Mouse (Mus musculus): ENCODE data around the gene Pald1.
A peak's percentile ranks its signal among the peaks of the same experiment; 100 is the strongest.

The Pald1 gene

DNA sequence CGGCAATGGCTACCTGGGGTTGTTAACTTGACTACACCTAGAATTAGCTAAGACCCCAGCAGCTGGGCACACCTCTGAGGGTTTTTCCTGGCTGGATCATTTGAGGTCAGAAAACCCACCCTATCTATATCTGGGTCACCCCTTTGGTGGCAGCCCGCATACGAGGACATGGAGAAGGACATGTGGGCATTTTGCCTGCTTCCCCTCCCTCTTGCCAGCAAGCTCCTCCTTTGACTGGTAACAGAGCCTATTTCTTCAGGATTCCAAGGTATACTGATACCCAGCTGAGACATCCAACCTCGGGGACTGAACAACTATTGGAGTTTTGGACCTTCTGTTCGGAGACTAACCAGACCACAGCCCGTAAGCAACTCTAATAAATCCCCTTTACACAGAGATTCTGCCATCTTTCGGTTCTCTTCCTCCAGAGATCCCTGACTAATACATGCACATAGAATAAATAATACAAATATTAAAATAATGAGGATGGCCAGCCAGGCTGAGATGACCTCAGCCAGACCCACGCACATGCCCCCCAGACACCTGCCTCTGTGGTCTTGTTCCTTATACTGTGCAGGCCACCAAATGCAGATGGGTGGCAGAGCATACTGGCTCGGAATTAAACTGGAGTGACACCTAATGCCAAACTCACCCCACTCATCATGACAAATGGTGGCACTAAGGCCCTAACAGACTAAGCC, 11.3 kb downstream of the Pald1 start:
- no peak for DNase-seq (ENCODE audit: inconsistent age in 2 of 2, low spot score in 1 of 2)

GRCm38 (mm10) chr10:61370273-61370979, 12.9 kb downstream of the Pald1 start:
- DNase-seq (ENCODE audit: inconsistent age in 2 of 2, low spot score in 1 of 2): peak; percentile 68 to 85

DNA sequence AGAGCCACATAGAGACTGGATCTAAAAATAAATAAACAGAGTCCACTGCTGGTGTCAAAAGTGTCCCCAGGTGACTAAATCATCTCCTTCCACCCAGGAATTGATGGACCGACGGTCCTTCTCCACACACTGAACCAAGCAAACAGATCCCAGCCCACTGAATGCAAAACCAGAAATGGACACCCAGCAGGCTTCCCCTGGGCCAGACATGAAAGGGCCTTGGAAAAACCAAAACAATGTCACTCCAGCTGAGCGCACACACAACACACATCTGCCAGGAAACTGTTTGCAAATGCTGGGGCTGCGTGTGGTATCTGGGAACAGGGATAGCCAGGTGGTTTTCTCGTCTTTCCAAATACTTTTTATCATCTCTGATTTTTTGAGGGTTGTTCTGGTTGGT, 13.6 kb downstream of the Pald1 start:
- DNase-seq (ENCODE audit: inconsistent age in 2 of 2, low spot score in 1 of 2): no peak

DNA sequence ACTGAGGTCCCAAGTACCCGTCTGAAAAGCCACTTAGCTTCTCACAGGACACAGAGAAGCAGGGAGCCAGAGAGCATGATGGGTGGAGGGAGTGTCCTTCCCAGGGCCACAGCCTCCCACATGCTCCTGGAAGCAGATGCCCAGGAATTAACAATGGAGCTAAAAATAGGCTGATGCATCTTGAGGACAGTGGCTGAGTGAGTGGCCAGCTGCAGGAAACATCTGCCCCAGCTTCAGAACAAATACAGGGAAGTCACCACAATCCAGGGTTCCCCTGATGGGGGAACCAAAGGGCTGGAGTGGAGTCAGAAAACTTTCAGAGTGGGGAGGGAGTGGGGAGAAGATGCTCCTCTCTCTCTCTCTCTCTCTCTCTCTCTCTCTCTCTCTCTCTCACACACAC, 17.4 kb downstream of the Pald1 start:
- DNase-seq (ENCODE audit: inconsistent age in 2 of 2, low spot score in 1 of 2): peak; percentile 39 to 67

- no peak for DNase-seq (ENCODE audit: inconsistent age in 2 of 2, low spot score in 1 of 2)
Measured at GRCm38 (mm10) chr10:61364431-61364830, 18.9 kb downstream of the Pald1 start.

GRCm38 (mm10) chr10:61362992-61363391, 20.3 kb downstream of the Pald1 start:
- DNase-seq (ENCODE audit: inconsistent age in 2 of 2, low spot score in 1 of 2): no peak

DNA sequence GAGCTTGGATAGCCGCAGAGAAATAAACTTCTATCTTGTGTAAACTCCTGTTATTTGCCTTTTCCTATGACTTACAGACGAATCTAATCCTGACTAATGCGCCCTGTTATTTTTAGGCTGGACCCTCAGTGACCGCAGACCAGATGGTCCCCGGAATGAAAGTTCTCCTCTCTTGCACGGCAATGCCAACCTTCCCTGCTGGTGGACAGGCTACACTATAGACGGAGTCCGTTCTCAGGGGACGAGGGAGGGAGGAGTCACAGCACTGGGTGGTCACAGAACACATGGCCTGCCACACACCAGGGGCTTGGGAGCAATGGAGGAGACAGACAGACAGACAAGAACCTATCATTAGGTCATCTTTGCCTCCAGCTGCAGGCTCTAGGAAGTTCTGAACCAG, 20.8 kb downstream of the Pald1 start:
- DNase-seq (ENCODE audit: inconsistent age in 2 of 2, low spot score in 1 of 2): no peak

- DNase-seq (ENCODE audit: inconsistent age in 2 of 2, low spot score in 1 of 2): no peak
Measured at GRCm38 (mm10) chr10:61360667-61361066, 22.7 kb downstream of the Pald1 start.

GRCm38 (mm10) chr10:61359411-61359810, 23.9 kb downstream of the Pald1 start:
- DNase-seq (ENCODE audit: inconsistent age in 2 of 2, low spot score in 1 of 2): no peak

DNA sequence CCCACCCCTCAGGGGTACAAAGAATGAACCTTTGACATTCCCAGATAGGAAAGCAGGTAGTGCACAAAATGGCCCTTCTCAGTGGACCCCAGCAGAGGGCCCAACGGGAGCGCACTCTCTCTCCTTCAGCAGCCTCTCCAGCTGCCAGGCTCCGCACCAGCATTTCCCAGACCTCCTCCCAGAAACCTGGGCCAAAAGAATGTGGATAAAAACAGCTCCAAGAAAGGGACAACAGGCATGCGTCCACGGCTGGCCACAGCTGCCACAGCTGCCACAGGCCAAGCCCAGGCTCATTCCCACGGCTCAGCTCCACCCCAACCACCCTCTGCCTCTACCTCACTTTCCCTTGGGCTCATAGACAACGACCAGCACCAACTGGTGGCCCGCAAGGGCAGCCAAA, 25.7 kb downstream of the Pald1 start:
- no peak for DNase-seq (ENCODE audit: inconsistent age in 2 of 2, low spot score in 1 of 2)

GRCm38 (mm10) chr10:61356568-61356967, 26.8 kb downstream of the Pald1 start:
- DNase-seq (ENCODE audit: inconsistent age in 2 of 2, low spot score in 1 of 2): no peak

DNA sequence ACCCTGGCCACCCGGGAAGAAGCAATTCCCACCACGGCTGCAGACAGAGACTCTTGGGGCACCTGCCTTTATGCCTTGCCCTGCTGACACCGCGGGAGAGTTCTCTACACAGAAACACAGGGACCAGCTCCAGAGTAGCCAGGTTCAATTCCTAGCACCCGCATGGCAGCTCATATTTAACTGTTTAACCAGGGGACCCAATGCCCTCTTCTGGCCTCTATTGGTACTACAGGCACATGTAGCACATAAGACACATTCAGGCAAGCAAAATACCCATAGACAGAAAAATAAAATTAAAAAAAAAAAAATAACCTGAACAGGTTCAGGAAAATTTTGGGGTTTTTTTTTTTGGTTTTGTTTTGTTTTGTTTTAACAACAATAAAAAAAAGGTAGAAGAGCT, 27.2 kb downstream of the Pald1 start:
- no peak for DNase-seq (ENCODE audit: inconsistent age in 2 of 2, low spot score in 1 of 2)

GRCm38 (mm10) chr10:61355611-61356010, 27.7 kb downstream of the Pald1 start:
- no peak for DNase-seq (ENCODE audit: inconsistent age in 2 of 2, low spot score in 1 of 2)

- DNase-seq (ENCODE audit: inconsistent age in 2 of 2, low spot score in 1 of 2): no peak
Measured at GRCm38 (mm10) chr10:61351216-61351615, 32.1 kb downstream of the Pald1 start.

DNA sequence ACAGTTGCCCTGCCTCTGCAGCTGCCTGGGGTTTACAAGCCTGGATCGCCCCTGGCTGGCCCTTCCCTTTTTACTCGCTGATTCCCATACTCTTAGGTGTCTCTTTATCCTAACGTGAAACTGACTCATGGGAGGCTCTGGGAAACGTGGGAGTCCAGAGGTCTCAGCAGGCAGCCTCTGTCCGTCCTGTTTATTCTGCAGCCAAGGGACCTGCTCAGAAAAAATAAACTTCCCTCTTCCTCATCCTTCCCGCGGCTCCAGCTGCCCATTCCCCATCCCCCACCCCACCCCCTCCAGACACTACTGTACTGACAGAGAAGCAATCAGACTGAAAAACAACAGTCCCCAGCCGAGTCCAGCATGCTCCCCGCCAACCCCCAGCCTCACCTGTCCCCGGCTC, 37.0 kb downstream of the Pald1 start:
- peak in 1 of 2 experiments; percentile 17 for DNase-seq (ENCODE audit: inconsistent age in 2 of 2, low spot score in 1 of 2)

GRCm38 (mm10) chr10:61345179-61345578, 38.2 kb downstream of the Pald1 start:
- DNase-seq (ENCODE audit: inconsistent age in 2 of 2, low spot score in 1 of 2): no peak

DNA sequence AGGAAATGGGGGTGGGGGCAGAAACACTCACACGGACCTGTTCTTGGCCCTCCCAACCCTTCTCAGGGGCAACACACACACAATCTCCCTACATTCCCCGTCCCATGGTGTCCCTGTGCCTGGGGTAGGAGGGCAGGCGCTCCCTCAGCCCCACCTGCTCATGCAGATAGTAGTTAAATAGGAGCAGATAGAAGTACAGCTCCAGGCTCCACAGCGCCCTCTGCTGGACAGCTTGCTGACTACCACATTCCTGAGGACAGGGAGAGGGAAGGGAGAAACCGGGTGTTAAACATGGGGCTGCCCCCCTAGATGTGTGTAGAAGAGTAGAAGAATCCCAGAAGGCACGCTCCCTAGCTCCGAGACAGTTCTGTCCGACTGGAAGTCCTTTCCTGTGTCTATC, 39.4 kb downstream of the Pald1 start:
- DNase-seq (ENCODE audit: inconsistent age in 2 of 2, low spot score in 1 of 2): peak; percentile 48 to 88

DNA sequence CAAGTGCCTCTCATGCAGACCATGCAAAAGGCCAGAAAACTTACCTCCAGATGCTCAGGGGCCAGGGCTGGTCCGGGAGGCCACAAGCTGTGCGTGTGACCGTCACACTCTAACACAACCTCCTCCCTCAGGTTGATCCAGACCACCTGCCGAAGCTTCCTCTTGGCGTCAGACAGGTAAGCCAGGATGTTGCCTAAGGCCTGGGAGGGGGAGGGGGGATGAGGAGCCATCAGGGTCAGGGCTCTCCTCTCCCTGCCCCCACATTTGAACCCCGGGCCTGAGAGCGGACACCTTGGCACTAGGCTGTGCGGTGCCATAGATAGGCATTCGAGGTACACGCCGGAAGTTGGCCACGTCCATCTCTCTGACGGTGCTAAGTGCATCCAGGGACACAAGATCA, 40.6 kb downstream of the Pald1 start:
- DNase-seq (ENCODE audit: inconsistent age in 2 of 2, low spot score in 1 of 2): no peak

DNA sequence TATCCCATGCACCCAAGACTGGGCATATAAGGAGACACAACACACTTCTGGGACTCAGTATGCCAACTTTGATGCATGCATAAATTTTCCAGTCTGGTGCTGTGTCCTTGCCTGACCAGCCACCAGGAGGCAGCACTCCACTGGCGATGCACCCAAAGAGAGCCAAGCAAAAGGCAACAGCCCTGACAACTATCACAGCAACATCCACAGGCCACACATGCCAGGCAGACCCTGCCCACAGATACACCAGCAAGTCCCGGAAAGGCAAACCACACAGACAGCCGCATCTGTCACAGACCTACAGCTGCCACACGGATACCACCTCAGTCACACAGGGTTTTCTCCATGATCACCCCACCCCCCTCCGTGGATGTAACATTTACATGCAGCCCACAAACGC, 41.8 kb downstream of the Pald1 start:
- peak; percentile 66 to 88 for DNase-seq (ENCODE audit: inconsistent age in 2 of 2, low spot score in 1 of 2)

GRCm38 (mm10) chr10:61341045-61341444, 42.3 kb downstream of the Pald1 start:
- no peak for DNase-seq (ENCODE audit: inconsistent age in 2 of 2, low spot score in 1 of 2)

DNA sequence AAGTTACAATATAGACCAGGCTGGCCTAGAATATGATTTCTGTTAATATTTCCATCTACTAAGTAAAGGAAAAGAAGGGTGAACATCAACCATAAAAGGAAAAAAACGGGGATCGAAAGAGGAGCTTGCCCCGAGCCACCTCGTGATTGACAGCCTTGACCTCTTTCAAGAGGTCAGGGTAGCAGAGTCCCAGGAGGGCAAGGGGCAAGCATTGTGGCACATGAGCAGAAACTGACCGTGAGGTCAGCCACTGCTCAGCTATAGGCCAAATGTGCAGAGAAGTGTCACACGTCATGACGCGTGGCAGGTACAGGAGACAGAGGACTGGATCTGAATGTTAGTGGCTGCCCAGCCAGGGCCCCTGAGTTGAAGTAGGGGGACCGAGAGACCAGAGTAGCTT, 43.1 kb downstream of the Pald1 start:
- DNase-seq (ENCODE audit: inconsistent age in 2 of 2, low spot score in 1 of 2): no peak

GRCm38 (mm10) chr10:61339216-61339615, 44.1 kb downstream of the Pald1 start:
- DNase-seq (ENCODE audit: inconsistent age in 2 of 2, low spot score in 1 of 2): no peak

- DNase-seq (ENCODE audit: inconsistent age in 2 of 2, low spot score in 1 of 2): no peak
Measured at GRCm38 (mm10) chr10:61337665-61338064, 45.7 kb downstream of the Pald1 start.
